ENCODE assay signal across 8 mouse cellular contexts in genomic region chrX:13846653-13847501, GRCm38 (mm10). TPM values are rescaled to one million over a fixed set of nuclear protein-coding genes. Genes with fewer than 3 reads are reported as not detected.
DNase-seq lines count a peak whose midpoint lies in the region; ATAC-seq and TF ChIP-seq lines count a peak whose summit lies in the region.

No protein-coding gene starts in this region.

- peak overlapping the region; percentile 66 for H3K4me3 ChIP-seq in embryonic facial prominence, embryonic 10.5 days
- peak overlapping the region; percentile 61 for H3K4me3 ChIP-seq in intestine, postnatal 0 days (ENCODE audit: low read depth, low read length)
- peak overlapping the region; percentile 55 for H3K4me3 ChIP-seq in midbrain, embryonic 11.5 days (ENCODE audit: low read depth, low read length)

- DNase-seq in adrenal gland, postnatal 14 days: peak; percentile 94
- DNase-seq in embryonic facial prominence, embryonic 10.5 days (ENCODE audit: low spot score): peak; percentile 92
- peak; percentile 81 to 87 for DNase-seq in gastrocnemius, postnatal 4 days (ENCODE audit: low spot score in 2 of 2)
- DNase-seq in left cerebral cortex, postnatal 4 days: peak; percentile 94
- DNase-seq in midbrain, embryonic 11.5 days (ENCODE audit: low spot score, missing footprints): peak; percentile 97
- DNase-seq in right cerebral cortex, postnatal 4 days: peak; percentile 83
- DNase-seq in yolk sac, embryonic 10.5 days (ENCODE audit: low spot score): peak; percentile 82

- peak; percentile 39; the same call in 1 of the 2 replicates for TF ChIP-seq CTCF in intestine, postnatal 0 days (IDR thresholded peaks at IDR 0.05; ENCODE audit: low read depth)

- 9% methylated on average over 57 of the region's 59 CpGs for WGBS in embryonic facial prominence, embryonic 10.5 days
- WGBS in intestine, postnatal 0 days: 17% methylated on average over 53 of the region's 59 CpGs
- WGBS in midbrain, embryonic 11.5 days: 14% methylated on average over 42 of the region's 59 CpGs

- no peaks in the 10 kb centered on the region for H3K27me3 ChIP-seq in embryonic facial prominence, embryonic 10.5 days (replicated peaks; ENCODE audit: low read depth, poor library complexity, severe bottlenecking)
- no peaks in the 10 kb centered on the region for H3K27me3 ChIP-seq in intestine, postnatal 0 days (replicated peaks; ENCODE audit: control insufficient read depth, insufficient read depth, low read length)
- no peaks in the 10 kb centered on the region for H3K27me3 ChIP-seq in midbrain, embryonic 11.5 days (ENCODE audit: control insufficient read depth, insufficient read depth, low read length)

- peak overlapping the region; percentile 69 for H3K4me2 ChIP-seq in intestine, postnatal 0 days (replicated peaks; ENCODE audit: low read depth)
- peak overlapping the region; percentile 47 for H3K4me2 ChIP-seq in midbrain, embryonic 11.5 days

- peak overlapping the region; percentile 89 for H3K27ac ChIP-seq in embryonic facial prominence, embryonic 10.5 days (replicated peaks)
- peak overlapping the region; percentile 73 for H3K27ac ChIP-seq in intestine, postnatal 0 days (ENCODE audit: low read depth, low read length)
- H3K27ac ChIP-seq in midbrain, embryonic 11.5 days (ENCODE audit: low read depth, low read length): peak overlapping the region; percentile 81

- intact Hi-C loops in left cerebral cortex, postnatal 4 days (cut with DNase I): no loop called here

- ATAC-seq in intestine, postnatal 0 days: peak; percentile 91
- peak; percentile 95 for ATAC-seq in midbrain, embryonic 11.5 days (ENCODE audit: low FRiP score)

- no peaks in the 10 kb centered on the region for H3K4me1 ChIP-seq in embryonic facial prominence, embryonic 10.5 days
- no peaks in the 10 kb centered on the region for H3K4me1 ChIP-seq in intestine, postnatal 0 days (replicated peaks; ENCODE audit: control insufficient read depth, insufficient read depth, low read length)
- no peaks in the 10 kb centered on the region for H3K4me1 ChIP-seq in midbrain, embryonic 11.5 days (ENCODE audit: control insufficient read depth, insufficient read depth, low read length)

- peak overlapping the region; percentile 62 for H3K9ac ChIP-seq in intestine, postnatal 0 days (ENCODE audit: low read depth, low read length)
- peak overlapping the region; percentile 75 for H3K9ac ChIP-seq in midbrain, embryonic 11.5 days (ENCODE audit: low read length)

- H3K9me3 ChIP-seq in embryonic facial prominence, embryonic 10.5 days: peaks cover 7% of the 10 kb centered on the region; the same call in 1 of the 2 replicates
- no peaks in the 10 kb centered on the region for H3K9me3 ChIP-seq in intestine, postnatal 0 days (ENCODE audit: control insufficient read depth)
- no peaks in the 10 kb centered on the region for H3K9me3 ChIP-seq in midbrain, embryonic 11.5 days (ENCODE audit: control insufficient read depth, low read length)

- H3K36me3 ChIP-seq in embryonic facial prominence, embryonic 10.5 days (replicated peaks): no peaks in the 10 kb centered on the region
- no peaks in the 10 kb centered on the region for H3K36me3 ChIP-seq in intestine, postnatal 0 days (ENCODE audit: control insufficient read depth, insufficient read depth)
- H3K36me3 ChIP-seq in midbrain, embryonic 11.5 days (ENCODE audit: control insufficient read depth, insufficient read depth, low read length): no peaks in the 10 kb centered on the region

RNA-seq across cellular contexts. Expression of gene Cask, which starts 4.3 kb away (rescaled TPM):
- 27.9 and 32.2 TPM in 2 replicates for total RNA-seq in adrenal gland, postnatal 14 days (2021)
- polyA plus RNA-seq in embryonic facial prominence, embryonic 10.5 days (2016; fragmentation: Nextera tagmentation; extraction: Ambion mirVana): 12.5 and 13.6 TPM in 2 replicates
- 10 to 100 TPM; 35.7 to 46.0 TPM for total RNA-seq in gastrocnemius, postnatal 4 days (2021)
- polyA plus RNA-seq in intestine, postnatal 0 days (2015; fragmentation: Nextera tagmentation; extraction: Ambion mirVana): 9.0 and 9.8 TPM in 2 replicates
- total RNA-seq in left cerebral cortex, postnatal 4 days (2021): 100 to 1,000 TPM; 190 to 191 TPM
- polyA plus RNA-seq in midbrain, embryonic 11.5 days (2014; fragmentation: Nextera tagmentation; extraction: Ambion mirVana): 19.7 and 20.0 TPM in 2 replicates

Comparison
In these comparisons a context has a peak if more than half of its experiments do, and no peak if none do; other contexts are left out.
1. Peak in every context shown above with its lines: DNase-seq, ATAC-seq, H3K4me3 ChIP-seq and H3K27ac ChIP-seq.